Mouse (Mus musculus): ENCODE data around the gene Slc35a3.

Slc35a3 gene

DNA sequence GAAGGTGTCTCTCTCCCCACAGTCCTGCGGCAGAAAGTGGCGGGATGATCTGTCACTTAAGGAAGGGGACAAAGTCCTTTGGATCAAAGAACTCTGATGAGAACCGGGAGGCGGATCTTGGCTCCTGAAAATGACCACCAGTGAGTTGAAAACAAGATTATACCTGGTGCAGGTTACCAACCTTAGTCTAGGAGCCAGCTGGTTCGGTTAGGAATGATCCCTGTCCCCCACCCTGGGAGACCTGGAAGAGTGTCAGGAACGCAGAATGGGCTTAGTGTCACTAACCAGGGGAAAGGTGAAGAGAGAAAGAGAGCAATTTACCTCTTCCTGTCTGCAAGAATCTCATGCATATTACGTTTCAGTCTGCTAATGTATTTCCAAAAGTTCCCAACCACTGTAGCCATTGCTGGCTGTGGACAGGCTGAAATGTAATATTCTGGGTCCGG is at the start of gene Slc35a3:
TSS of gene Slc35a3 (minus strand) at position 396 of the 446 bp plus-strand sequence.
- in situ Hi-C loops (cut with MboI; ENCODE audit: low pct_unique_long_range_greater_than_20kb in 1 of 2, low sequenced_read_pairs in 2 of 2, unreplicated experiment in 1 of 2): no loop called here

DNA sequence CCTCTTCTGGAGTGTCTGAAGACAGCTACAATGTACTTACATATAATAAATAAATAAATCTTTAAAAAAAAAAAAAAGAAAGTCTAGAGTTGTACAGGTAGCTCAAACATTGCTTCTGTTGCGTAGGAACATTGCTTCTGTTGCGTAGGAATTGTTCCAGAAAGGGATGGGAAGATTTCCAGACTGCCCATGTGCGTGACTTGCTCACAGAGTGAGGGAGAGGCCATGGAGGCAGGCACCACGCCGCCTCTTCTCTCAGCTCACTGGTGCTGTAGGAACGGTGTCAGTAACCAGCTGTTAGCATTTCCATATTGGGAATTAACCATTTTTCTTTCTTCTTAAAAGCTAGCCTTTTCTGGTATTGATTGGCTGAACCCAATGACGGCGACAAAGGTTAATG is 40.2 kb upstream of the Slc35a3 start:
- in situ Hi-C loops (cut with MboI; ENCODE audit: low pct_unique_long_range_greater_than_20kb in 1 of 2, low sequenced_read_pairs in 2 of 2, unreplicated experiment in 1 of 2): no loop called here

GRCm38 (mm10) chr3:116751191-116751860 is 38.7 kb upstream of the Slc35a3 start:
- in situ Hi-C loops (cut with MboI; ENCODE audit: low pct_unique_long_range_greater_than_20kb in 1 of 2, low sequenced_read_pairs in 2 of 2, unreplicated experiment in 1 of 2): no loop called here

DNA sequence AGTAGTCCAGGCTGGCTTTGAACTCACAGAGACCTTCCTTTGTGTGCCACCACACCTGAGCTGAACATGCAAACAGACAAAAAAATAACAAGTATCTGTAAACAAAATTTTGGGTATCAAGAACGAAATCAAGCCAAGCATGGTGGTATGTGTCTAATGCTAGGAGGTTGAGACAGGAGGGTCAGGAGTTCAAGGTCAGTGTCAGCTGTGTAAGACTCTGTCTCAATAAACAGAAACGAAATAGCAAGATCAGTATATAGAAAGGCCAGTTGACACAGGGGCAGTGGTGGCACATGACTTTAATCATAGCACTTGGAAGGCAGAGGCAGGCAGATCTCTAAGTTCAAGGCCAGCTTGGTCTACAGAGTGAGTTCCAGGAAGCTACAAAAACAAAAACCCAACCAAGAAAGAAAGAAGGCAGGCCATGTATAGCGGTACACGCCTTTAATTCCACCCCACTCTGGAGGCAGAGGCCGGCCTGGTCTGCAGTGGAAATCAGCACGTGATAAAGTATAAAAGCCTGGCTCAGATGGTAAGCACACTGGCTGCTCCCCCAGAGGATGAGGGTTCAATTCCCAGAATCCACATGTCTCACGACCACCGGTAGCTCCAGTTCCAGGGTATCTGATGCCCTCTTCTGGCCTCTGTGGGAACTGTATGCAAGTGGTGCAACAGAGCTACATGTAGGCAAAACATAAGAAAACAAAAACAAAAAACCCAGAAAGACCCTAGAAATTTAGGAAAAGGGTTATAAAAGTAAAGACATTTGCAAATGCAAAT is 36.0 kb upstream of the Slc35a3 start:
- in situ Hi-C loops (cut with MboI; ENCODE audit: low pct_unique_long_range_greater_than_20kb in 1 of 2, low sequenced_read_pairs in 2 of 2, unreplicated experiment in 1 of 2): loop anchor here (10.0 to 25.0 kb wide), 4 partner anchors 84 to 424 kb away; partner anchors contain the start of genes Dbt (in 1 of the 2), Mfsd14a (in 1 of the 2) and Rtca (in 1 of the 2)

DNA sequence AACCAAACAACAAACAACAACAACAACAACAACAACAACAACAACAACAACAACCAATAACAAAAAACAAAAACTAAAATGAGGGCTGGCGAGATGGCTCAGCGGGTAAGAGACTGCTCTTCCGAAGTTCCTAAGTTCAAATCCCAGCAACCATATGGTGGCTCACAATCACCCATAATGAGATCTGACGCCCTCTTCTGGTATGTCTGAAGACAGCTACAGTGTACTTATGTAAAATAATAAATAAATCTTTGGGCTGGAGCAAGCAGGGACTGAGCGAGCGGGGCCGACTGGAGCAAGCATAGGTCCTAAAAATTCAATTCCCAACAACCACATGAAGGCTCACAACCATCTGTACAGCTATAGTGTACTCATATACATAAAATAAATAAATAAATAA is 35.0 kb upstream of the Slc35a3 start:
- in situ Hi-C loops (cut with MboI; ENCODE audit: low pct_unique_long_range_greater_than_20kb in 1 of 2, low sequenced_read_pairs in 2 of 2, unreplicated experiment in 1 of 2): loop anchor here (10.0 to 25.0 kb wide), 4 partner anchors 83 to 423 kb away; partner anchors contain the start of genes Dbt (in 1 of the 2), Mfsd14a (in 1 of the 2) and Rtca (in 1 of the 2)

GRCm38 (mm10) chr3:116740963-116741362 is 28.3 kb upstream of the Slc35a3 start:
- in situ Hi-C loops (cut with MboI; ENCODE audit: low pct_unique_long_range_greater_than_20kb in 1 of 2, low sequenced_read_pairs in 2 of 2, unreplicated experiment in 1 of 2): loop anchor here (10.0 to 25.0 kb wide), 4 partner anchors 76 to 416 kb away; partner anchors contain the start of genes Dbt (in 1 of the 2), Mfsd14a (in 1 of the 2) and Rtca (in 1 of the 2)

GRCm38 (mm10) chr3:116740106-116740505 is 27.5 kb upstream of the Slc35a3 start:
- in situ Hi-C loops (cut with MboI; ENCODE audit: low pct_unique_long_range_greater_than_20kb in 1 of 2, low sequenced_read_pairs in 2 of 2, unreplicated experiment in 1 of 2): loop anchor here (10.0 to 25.0 kb wide), 4 partner anchors 75 to 415 kb away; partner anchors contain the start of genes Dbt (in 1 of the 2), Mfsd14a (in 1 of the 2) and Rtca (in 1 of the 2)

DNA sequence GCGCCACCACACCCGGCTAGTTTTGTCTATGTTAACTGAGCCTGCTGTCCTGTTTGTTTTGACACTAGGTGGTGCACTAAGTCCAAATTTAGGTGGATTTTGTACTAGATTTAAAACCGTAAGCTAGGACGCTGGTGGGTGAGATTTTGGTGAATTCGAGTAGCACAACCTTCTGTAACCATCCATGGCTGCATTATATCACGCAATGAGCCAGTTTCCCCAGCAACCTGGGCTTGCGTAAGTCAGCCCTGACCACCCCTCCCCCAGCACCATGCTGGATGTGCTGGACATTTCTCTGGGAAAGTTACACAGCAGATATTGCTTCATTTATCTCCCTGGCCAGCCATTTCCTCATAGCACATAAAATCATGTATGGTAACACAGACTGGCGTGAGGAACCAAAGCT is 24.7 kb upstream of the Slc35a3 start:
- in situ Hi-C loops (cut with MboI; ENCODE audit: low pct_unique_long_range_greater_than_20kb in 1 of 2, low sequenced_read_pairs in 2 of 2, unreplicated experiment in 1 of 2): loop anchor here (25.0 kb wide), 2 partner anchors 225 to 400 kb away; partner anchors contain the start of genes Dbt (in 1 of the 2) and Rtca (in 1 of the 2)

DNA sequence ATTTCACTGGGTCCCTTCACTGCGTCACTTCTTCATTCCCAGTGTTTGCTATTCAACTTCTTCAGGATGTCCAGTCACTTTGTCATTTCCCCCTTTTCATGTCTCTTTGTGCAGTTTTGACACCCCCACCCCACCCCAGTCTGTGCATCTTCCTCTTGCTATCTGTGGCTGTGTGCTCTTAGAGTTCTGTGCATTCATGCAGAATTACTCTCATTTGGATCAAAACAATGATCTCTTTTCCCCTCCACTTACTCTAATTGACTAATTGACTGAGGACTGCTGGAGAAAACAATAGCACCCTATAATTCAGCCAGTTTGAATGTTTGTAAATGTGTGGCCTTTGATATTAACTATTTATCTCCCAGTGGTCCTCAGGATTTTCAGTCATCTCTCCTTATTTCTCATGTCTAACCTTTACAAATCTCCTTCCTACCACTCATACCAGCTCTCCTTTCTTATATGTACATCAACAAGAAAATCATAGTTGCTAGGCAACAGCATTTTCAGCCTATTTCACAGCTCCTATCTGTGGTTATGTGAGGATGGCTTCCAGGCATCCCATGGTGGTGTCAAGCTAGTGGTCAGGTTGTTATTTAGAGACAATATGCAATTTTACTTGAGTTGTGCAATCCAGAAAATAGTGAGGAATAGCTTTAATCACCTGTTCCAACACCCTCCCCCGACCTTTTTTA is 17.0 kb upstream of the Slc35a3 start:
- in situ Hi-C loops (cut with MboI; ENCODE audit: low pct_unique_long_range_greater_than_20kb in 1 of 2, low sequenced_read_pairs in 2 of 2, unreplicated experiment in 1 of 2): loop anchor here (25.0 kb wide), 2 partner anchors 217 to 392 kb away; partner anchors contain the start of genes Dbt (in 1 of the 2) and Rtca (in 1 of the 2)

GRCm38 (mm10) chr3:116726807-116727206 is 14.2 kb upstream of the Slc35a3 start:
- in situ Hi-C loops (cut with MboI; ENCODE audit: low pct_unique_long_range_greater_than_20kb in 1 of 2, low sequenced_read_pairs in 2 of 2, unreplicated experiment in 1 of 2): loop anchor here (25.0 kb wide), 2 partner anchors 215 to 390 kb away; partner anchors contain the start of genes Dbt (in 1 of the 2) and Rtca (in 1 of the 2)

GRCm38 (mm10) chr3:116723496-116724481 is 11.2 kb upstream of the Slc35a3 start:
- in situ Hi-C loops (cut with MboI; ENCODE audit: low pct_unique_long_range_greater_than_20kb in 1 of 2, low sequenced_read_pairs in 2 of 2, unreplicated experiment in 1 of 2): no loop called here

DNA sequence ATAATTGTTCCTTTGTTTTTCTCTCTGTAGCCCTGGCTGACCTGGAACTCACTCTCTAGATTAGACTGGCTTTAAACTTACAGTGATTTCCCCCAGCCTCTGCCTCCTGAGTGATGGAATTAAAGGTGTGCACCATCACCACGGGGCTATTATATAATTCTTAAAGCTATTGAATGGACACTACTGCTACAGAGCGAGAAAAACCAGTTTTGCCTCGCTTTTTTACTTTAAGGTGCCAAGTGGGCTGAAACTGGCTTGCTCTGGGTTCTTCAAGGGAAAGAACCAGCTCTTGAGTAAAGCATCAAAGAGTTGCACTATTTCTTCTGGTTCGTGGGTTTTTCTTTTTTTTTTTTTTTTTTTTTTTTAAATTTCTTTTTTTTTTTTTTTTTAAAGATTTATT is 10.3 kb upstream of the Slc35a3 start:
- in situ Hi-C loops (cut with MboI; ENCODE audit: low pct_unique_long_range_greater_than_20kb in 1 of 2, low sequenced_read_pairs in 2 of 2, unreplicated experiment in 1 of 2): no loop called here

DNA sequence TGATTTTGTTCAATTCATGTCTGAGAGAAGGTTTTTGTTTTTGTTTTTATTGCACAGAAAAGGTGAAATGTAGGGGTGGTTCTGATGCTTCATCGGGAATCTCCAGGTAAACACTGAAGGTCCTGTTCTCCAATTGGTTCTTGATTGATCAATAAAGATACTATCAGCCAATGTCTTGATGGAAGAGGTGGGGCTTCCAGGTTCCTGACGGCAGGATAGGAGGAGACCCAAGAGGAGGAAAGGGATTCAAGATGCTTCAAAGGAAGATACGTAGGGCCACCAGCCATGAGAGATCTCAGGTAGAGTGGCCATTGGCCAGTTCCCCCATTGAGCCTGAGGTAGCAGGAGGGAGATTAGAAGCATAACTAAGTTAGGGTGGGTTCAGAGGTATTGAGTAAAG is 6.3 kb upstream of the Slc35a3 start:
- in situ Hi-C loops (cut with MboI; ENCODE audit: low pct_unique_long_range_greater_than_20kb in 1 of 2, low sequenced_read_pairs in 2 of 2, unreplicated experiment in 1 of 2): no loop called here

DNA sequence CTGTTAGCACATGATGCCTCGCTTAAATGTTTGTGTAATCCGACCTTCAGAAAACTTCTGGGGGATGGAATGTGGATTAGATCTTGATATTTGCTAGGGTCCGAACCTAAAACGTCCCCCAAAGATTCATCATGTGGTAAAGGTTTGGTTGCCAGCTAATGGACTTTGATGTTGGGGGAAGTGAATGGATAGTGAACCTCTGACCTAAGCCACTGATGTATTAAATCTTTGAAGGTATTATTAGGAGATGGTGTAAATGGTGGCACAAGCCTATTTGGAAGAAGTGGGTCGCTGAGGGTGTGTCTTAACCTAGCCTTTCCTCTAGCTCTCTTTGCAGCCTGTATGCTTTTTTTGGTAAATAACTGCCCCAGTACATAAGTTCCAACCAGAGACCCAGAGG is 400 bp upstream of the Slc35a3 start:
- in situ Hi-C loops (cut with MboI; ENCODE audit: low pct_unique_long_range_greater_than_20kb in 1 of 2, low sequenced_read_pairs in 2 of 2, unreplicated experiment in 1 of 2): no loop called here

DNA sequence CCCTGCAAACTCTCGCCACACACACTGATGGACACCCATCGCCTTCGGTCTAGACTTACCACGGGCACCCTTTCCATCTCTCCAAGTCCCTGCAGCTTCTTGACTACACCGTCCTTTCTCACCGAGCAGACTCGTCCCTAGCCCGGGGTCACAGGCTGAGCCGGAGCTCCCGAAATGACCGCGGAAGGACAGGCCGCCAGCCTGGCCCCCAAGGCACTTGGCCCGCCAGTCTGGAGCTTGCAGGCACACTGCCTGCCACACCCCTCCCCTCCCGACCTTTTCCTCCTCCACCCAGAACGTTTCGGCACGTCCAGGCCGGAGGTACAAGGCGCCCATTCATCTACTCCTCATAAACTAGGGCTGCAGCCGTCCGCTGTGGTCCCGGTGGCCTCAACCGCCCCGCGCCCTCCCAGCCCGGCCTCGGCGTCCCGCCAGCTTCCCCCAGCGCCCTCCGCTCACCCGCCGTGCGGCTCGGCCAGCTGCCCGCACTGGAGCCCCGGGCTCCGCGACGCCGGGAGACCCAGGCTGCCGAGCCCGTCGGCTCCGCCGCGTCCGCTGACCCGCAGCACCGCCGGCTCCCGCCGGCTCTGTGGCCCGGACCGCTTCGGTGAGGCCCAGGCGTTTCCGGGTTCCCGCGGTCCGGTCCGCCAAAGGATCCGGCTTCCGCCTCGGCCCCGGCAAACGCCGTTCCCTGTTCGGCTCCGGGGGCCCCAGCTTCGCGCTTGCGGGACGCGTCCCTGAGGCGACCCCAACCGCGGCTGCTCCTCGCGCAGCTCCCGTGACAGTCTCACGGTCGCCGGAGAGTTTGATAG is 801 bp downstream of the Slc35a3 start:
- in situ Hi-C loops (cut with MboI; ENCODE audit: low pct_unique_long_range_greater_than_20kb in 1 of 2, low sequenced_read_pairs in 2 of 2, unreplicated experiment in 1 of 2): no loop called here

DNA sequence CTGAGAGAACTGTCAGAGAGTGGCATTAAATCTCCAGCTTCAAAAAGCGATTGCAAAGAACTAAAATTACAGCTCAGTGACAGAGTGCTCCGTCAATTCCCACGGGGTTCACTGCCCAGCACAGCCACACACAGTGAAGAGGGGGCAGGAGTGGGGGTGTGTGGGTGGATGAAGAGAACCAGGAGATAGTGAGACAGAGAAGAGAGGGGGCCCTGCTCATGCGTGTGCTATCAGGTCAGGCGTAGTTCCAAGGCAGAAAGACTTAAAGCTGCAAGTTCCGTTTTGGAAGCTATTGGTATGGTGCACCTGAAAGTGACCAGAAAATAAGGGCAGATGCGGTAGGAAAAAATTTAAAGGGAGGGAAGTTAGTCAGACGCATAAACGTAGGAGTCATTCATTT is 1.7 kb downstream of the Slc35a3 start:
- in situ Hi-C loops (cut with MboI; ENCODE audit: low pct_unique_long_range_greater_than_20kb in 1 of 2, low sequenced_read_pairs in 2 of 2, unreplicated experiment in 1 of 2): no loop called here
